Mouse (Mus musculus): ENCODE data around the gene Gm14137. TPM values are rescaled to one million over a fixed set of nuclear protein-coding genes. Genes with fewer than 3 reads are reported as not detected.

Gene Gm14137
- polyA plus RNA-seq (2014; fragmentation: Nextera tagmentation; extraction: Ambion mirVana): 0.22 and 0.32 TPM in 2 replicates

- Histone ChIP-seq H3K4me3 (ENCODE audit: low read depth, low read length) (no peak within 1 kb of the TSS), H3K36me3 (ENCODE audit: insufficient read depth) (peaks cover 3% of the 10 kb centered on the region; the same call in 1 of the 2 replicates), H3K4me2 (peak within 1 kb of the TSS; percentile 41; the same call in 1 of the 2 replicates), H3K9ac (no peak within 1 kb of the TSS), H3K27ac (ENCODE audit: low read depth) (peak within 1 kb of the TSS; percentile 72; the same call in 1 of the 2 replicates), H3K27me3 (ENCODE audit: insufficient read depth, low read length) (no peaks in the 10 kb centered on the region), H3K9me3 (ENCODE audit: low read depth, low read length) (no peaks in the 10 kb centered on the region), H3K4me1 (ENCODE audit: insufficient read depth) (peaks cover 10% of the 10 kb centered on the region)
- ATAC-seq (ENCODE audit: insufficient read depth) (no peak), DNase-seq (no peak)
- 56% methylated on average over 8 of the region's 8 CpGs for WGBS
- TF ChIP-seq CTCF (IDR thresholded peaks at IDR 0.05; ENCODE audit: low read depth): no peak
Observed at GRCm38 (mm10) chr2:119173991-119174651, at the start of gene Gm14137. Gene Gm14137, plus strand, starts transcription at chr2:119174509.

DNA sequence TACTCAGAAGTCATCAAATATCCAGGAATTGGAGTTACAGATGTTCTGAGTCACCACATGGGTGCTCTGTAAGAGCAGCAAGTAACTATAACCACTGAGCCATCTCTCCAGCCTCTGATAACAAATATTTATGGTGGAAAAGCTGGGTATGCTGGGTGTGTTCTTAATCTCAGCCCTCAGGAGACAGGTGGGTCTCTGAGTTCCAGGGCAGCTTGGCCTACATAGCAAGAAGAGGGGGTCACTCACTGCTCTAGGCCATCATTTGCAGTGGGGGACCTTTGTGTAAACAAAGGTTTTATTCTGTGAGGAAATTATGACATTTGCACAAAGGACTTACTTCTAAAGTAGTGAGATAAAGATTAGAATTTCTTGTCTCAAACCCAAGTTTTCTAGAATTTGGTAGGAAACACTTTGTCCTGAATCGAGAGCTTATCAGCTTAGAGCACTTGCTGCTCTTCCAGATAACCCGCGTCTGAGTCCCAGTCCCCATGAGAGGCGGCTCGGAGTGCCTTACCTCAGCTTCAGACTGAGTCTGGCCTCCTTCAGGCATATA lies 37.9 kb upstream of the Gm14137 start:
- H3K9ac ChIP-seq: no peak overlapping the region
- no peak overlapping the region for H3K4me3 ChIP-seq (ENCODE audit: low read depth, low read length)
- no peak overlapping the region for H3K27ac ChIP-seq (ENCODE audit: low read depth)
- peaks cover 90% of the 10 kb centered on the region for H3K36me3 ChIP-seq (ENCODE audit: insufficient read depth)
- no peaks in the 10 kb centered on the region for H3K9me3 ChIP-seq (ENCODE audit: low read depth, low read length)
- no peak overlapping the region for H3K4me2 ChIP-seq
- H3K4me1 ChIP-seq (ENCODE audit: insufficient read depth): no peaks in the 10 kb centered on the region
- ATAC-seq (ENCODE audit: insufficient read depth) (no peak), DNase-seq (no peak)
- WGBS: 70% methylated on average over 5 of the region's 5 CpGs
- no peaks in the 10 kb centered on the region for H3K27me3 ChIP-seq (ENCODE audit: insufficient read depth, low read length)
- TF ChIP-seq CTCF (IDR thresholded peaks at IDR 0.05; ENCODE audit: low read depth): no peak

GRCm38 (mm10) chr2:119145199-119145598 lies 29.1 kb upstream of the Gm14137 start:
- H3K27ac ChIP-seq (ENCODE audit: low read depth): no peak overlapping the region
- DNase-seq (peak; percentile 31), ATAC-seq (ENCODE audit: insufficient read depth) (no peak)
- no peaks in the 10 kb centered on the region for H3K9me3 ChIP-seq (ENCODE audit: low read depth, low read length)
- peak; percentile 44 for TF ChIP-seq CTCF (IDR thresholded peaks at IDR 0.05; ENCODE audit: low read depth)
- H3K4me2 ChIP-seq: no peak overlapping the region
- 89% methylated on average over 2 of the region's 2 CpGs for WGBS
- H3K4me3 ChIP-seq (ENCODE audit: low read depth, low read length): no peak overlapping the region
- H3K4me1 ChIP-seq (ENCODE audit: insufficient read depth): no peaks in the 10 kb centered on the region
- peaks cover 82% of the 10 kb centered on the region for H3K36me3 ChIP-seq (ENCODE audit: insufficient read depth)
- no peak overlapping the region for H3K9ac ChIP-seq
- H3K27me3 ChIP-seq (ENCODE audit: insufficient read depth, low read length): no peaks in the 10 kb centered on the region

DNA sequence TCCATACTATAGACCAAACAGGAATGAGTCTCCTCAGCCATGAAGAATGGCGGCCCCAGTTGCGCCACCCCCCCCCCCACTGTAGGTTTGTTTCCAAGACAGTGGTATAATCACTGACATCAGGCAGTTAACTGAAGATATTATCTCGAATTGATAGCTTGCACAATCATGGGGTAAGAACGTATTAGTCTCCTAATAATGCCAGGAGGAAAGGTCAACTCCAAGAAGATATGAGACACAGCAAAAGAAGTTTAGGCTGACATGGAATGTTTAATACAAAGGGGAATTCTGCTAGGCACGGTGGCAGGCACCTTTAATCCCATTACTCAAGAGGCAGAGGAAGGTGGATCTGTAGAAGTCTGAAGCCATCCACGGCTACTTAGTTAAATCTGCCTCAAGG lies 27.9 kb upstream of the Gm14137 start:
- Histone ChIP-seq H3K9ac (no peak overlapping the region), H3K27ac (ENCODE audit: low read depth) (no peak overlapping the region), H3K4me3 (ENCODE audit: low read depth, low read length) (no peak overlapping the region), H3K36me3 (ENCODE audit: insufficient read depth) (peaks cover 81% of the 10 kb centered on the region), H3K4me2 (no peak overlapping the region), H3K27me3 (ENCODE audit: insufficient read depth, low read length) (no peaks in the 10 kb centered on the region), H3K9me3 (ENCODE audit: low read depth, low read length) (no peaks in the 10 kb centered on the region), H3K4me1 (ENCODE audit: insufficient read depth) (no peaks in the 10 kb centered on the region)
- no peak for TF ChIP-seq CTCF (IDR thresholded peaks at IDR 0.05; ENCODE audit: low read depth)
- 83% methylated on average over 6 of the region's 6 CpGs for whole genome bisulfite sequencing
- no peak for ATAC-seq (ENCODE audit: insufficient read depth)
- no peak for DNase-seq

DNA sequence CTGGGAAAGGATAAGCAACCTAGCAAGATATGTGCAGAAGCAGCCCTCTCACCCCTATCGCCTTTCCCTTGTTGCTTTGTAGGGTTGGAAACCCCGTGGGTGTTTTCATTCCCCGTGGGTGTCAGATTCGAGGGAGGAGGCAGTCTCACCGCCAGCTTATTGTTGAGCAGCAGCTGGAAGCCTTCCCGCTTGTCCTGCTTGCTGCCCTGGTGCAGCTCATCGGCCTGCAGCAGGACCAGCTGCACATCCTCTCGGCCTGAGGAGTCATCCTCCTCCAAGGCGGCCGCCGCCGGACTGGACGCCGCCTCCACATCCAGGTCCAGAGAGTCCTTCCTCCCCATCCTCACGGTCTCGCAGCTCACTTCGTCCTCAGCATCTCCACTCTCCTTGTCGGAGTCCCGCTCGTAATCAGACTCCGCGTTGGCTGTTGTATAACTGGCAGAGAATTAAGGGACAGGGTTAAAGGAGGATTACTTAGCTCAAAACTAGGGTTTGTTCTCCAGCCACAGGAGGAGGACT lies 27.1 kb upstream of the Gm14137 start:
- Histone ChIP-seq H3K4me3 (ENCODE audit: low read depth, low read length) (no peak overlapping the region), H3K4me1 (ENCODE audit: insufficient read depth) (no peaks in the 10 kb centered on the region), H3K36me3 (ENCODE audit: insufficient read depth) (peaks cover 81% of the 10 kb centered on the region), H3K27me3 (ENCODE audit: insufficient read depth, low read length) (no peaks in the 10 kb centered on the region), H3K9me3 (ENCODE audit: low read depth, low read length) (no peaks in the 10 kb centered on the region), H3K27ac (ENCODE audit: low read depth) (no peak overlapping the region), H3K9ac (no peak overlapping the region), H3K4me2 (no peak overlapping the region)
- DNase-seq: no peak
- ATAC-seq (ENCODE audit: insufficient read depth): no peak
- TF ChIP-seq CTCF (IDR thresholded peaks at IDR 0.05; ENCODE audit: low read depth): no peak
- WGBS: 86% methylated on average over 22 of the region's 22 CpGs

- Histone ChIP-seq H3K9ac (no peak overlapping the region), H3K27me3 (ENCODE audit: insufficient read depth, low read length) (no peaks in the 10 kb centered on the region), H3K4me1 (ENCODE audit: insufficient read depth) (no peaks in the 10 kb centered on the region), H3K36me3 (ENCODE audit: insufficient read depth) (peaks cover 81% of the 10 kb centered on the region), H3K9me3 (ENCODE audit: low read depth, low read length) (no peaks in the 10 kb centered on the region), H3K4me2 (no peak overlapping the region), H3K27ac (ENCODE audit: low read depth) (no peak overlapping the region), H3K4me3 (ENCODE audit: low read depth, low read length) (no peak overlapping the region)
- DNase-seq: no peak
- WGBS: 91% methylated on average over 8 of the region's 8 CpGs
- no peak for ATAC-seq (ENCODE audit: insufficient read depth)
- TF ChIP-seq CTCF (IDR thresholded peaks at IDR 0.05; ENCODE audit: low read depth): no peak
Observed at GRCm38 (mm10) chr2:119147775-119148174, 26.5 kb upstream of the Gm14137 start.

DNA sequence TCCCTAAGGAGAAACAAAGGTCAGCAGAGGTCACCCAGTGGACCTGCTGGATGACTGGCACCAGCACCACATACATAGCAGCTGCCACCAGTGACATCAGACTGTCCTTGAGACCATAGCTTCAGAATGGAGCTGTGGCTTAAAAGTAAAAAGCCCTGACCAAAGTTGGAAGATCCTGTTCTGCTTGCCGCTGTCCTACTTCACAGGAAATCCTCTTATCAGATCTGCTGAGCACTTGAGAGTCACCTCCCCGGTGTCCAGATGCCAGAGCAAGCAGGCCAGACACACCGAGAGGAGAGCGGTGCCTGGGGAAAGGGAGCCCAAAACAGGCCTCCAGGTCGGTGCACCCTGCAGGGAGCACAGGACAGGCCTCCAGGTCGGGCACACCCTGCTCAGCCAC lies 22.1 kb upstream of the Gm14137 start:
- TF ChIP-seq CTCF (IDR thresholded peaks at IDR 0.05; ENCODE audit: low read depth): no peak
- Histone ChIP-seq H3K27me3 (ENCODE audit: insufficient read depth, low read length) (no peaks in the 10 kb centered on the region), H3K27ac (ENCODE audit: low read depth) (no peak overlapping the region), H3K4me3 (ENCODE audit: low read depth, low read length) (no peak overlapping the region), H3K36me3 (ENCODE audit: insufficient read depth) (peaks cover 61% of the 10 kb centered on the region), H3K9me3 (ENCODE audit: low read depth, low read length) (no peaks in the 10 kb centered on the region), H3K9ac (no peak overlapping the region), H3K4me1 (ENCODE audit: insufficient read depth) (no peaks in the 10 kb centered on the region), H3K4me2 (no peak overlapping the region)
- DNase-seq (no peak), ATAC-seq (ENCODE audit: insufficient read depth) (no peak)
- 64% methylated on average over 6 of the region's 6 CpGs for WGBS
